Mouse (Mus musculus): Measurements from ENCODE around the gene Ift46. TPM values are rescaled to one million over a fixed set of nuclear protein-coding genes. Genes with fewer than 3 reads are reported as not detected.

Gene Ift46
- polyA plus RNA-seq, 1 experiment from 2014 or later, result 137 TPM

- no peak overlapping the region for H3K4me3 ChIP-seq
- 87% methylated on average over 5 of the region's 5 CpGs for whole genome bisulfite sequencing
Observed at GRCm38 (mm10) chr9:44817522-44817921, 49.8 kb downstream of the Ift46 start.

GRCm38 (mm10) chr9:44819920-44820827 is 52.5 kb downstream of the Ift46 start:
- no peak overlapping the region for H3K4me3 ChIP-seq

More at GRCm38 (mm10) chr9:44817522-44817921, 49.8 kb downstream of the Ift46 start:
- no peaks in the 10 kb centered on the region for H3K27me3 ChIP-seq
- H3K9me3 ChIP-seq, result no peaks in the 10 kb centered on the region
- ATAC-seq (ENCODE audit: insufficient number of reproducible peaks, insufficient read depth, low FRiP score, low TSS enrichment, low read depth), result no peak
- H3K36me3 ChIP-seq, result peaks cover 100% of the 10 kb centered on the region
- H3K27ac ChIP-seq, result no peak overlapping the region
- H3K9ac ChIP-seq, result no peak overlapping the region
- no peak overlapping the region for H3K4me2 ChIP-seq
- H3K4me1 ChIP-seq, result no peaks in the 10 kb centered on the region

GRCm38 (mm10) chr9:44826660-44827059 is 59.0 kb downstream of the Ift46 start:
- Histone ChIP-seq H3K9ac (no peak overlapping the region), H3K4me2 (no peak overlapping the region), H3K27ac (no peak overlapping the region), H3K36me3 (peaks cover 92% of the 10 kb centered on the region), H3K9me3 (no peaks in the 10 kb centered on the region), H3K4me3 (no peak overlapping the region), H3K4me1 (no peaks in the 10 kb centered on the region), H3K27me3 (no peaks in the 10 kb centered on the region)
- WGBS, result 38% methylated on average over 7 of the region's 7 CpGs
- ATAC-seq (ENCODE audit: insufficient number of reproducible peaks, insufficient read depth, low FRiP score, low TSS enrichment, low read depth), result no peak

More at GRCm38 (mm10) chr9:44819920-44820827, 52.5 kb downstream of the Ift46 start:
- no peak for ATAC-seq (ENCODE audit: insufficient number of reproducible peaks, insufficient read depth, low FRiP score, low TSS enrichment, low read depth)
- H3K9ac ChIP-seq, result no peak overlapping the region
- H3K4me1 ChIP-seq, result no peaks in the 10 kb centered on the region
- H3K27me3 ChIP-seq, result no peaks in the 10 kb centered on the region
- no peak overlapping the region for H3K4me2 ChIP-seq
- no peaks in the 10 kb centered on the region for H3K9me3 ChIP-seq
- peaks cover 98% of the 10 kb centered on the region for H3K36me3 ChIP-seq
- 90% methylated on average over 15 of the region's 15 CpGs for WGBS
- H3K27ac ChIP-seq, result no peak overlapping the region

GRCm38 (mm10) chr9:44828944-44829343 is 61.2 kb downstream of the Ift46 start:
- WGBS, result 91% methylated on average over 11 of the region's 11 CpGs
- no peak for ATAC-seq (ENCODE audit: insufficient number of reproducible peaks, insufficient read depth, low FRiP score, low TSS enrichment, low read depth)
- Histone ChIP-seq H3K4me3 (no peak overlapping the region), H3K27ac (no peak overlapping the region), H3K9me3 (no peaks in the 10 kb centered on the region), H3K27me3 (no peaks in the 10 kb centered on the region), H3K4me2 (no peak overlapping the region), H3K9ac (no peak overlapping the region), H3K36me3 (peaks cover 93% of the 10 kb centered on the region), H3K4me1 (no peaks in the 10 kb centered on the region)

GRCm38 (mm10) chr9:44830506-44830905 is 62.8 kb downstream of the Ift46 start:
- Histone ChIP-seq H3K27ac (no peak overlapping the region), H3K36me3 (peaks cover 94% of the 10 kb centered on the region), H3K4me2 (no peak overlapping the region), H3K4me3 (no peak overlapping the region), H3K9ac (no peak overlapping the region), H3K27me3 (no peaks in the 10 kb centered on the region), H3K4me1 (no peaks in the 10 kb centered on the region), H3K9me3 (no peaks in the 10 kb centered on the region)
- 84% methylated on average over 2 of the region's 2 CpGs for WGBS
- ATAC-seq (ENCODE audit: insufficient number of reproducible peaks, insufficient read depth, low FRiP score, low TSS enrichment, low read depth), result no peak

- Histone ChIP-seq H3K36me3 (peaks cover 88% of the 10 kb centered on the region), H3K4me3 (no peak overlapping the region), H3K4me1 (no peaks in the 10 kb centered on the region), H3K9ac (no peak overlapping the region), H3K4me2 (no peak overlapping the region), H3K9me3 (no peaks in the 10 kb centered on the region), H3K27me3 (no peaks in the 10 kb centered on the region), H3K27ac (no peak overlapping the region)
- ATAC-seq (ENCODE audit: insufficient number of reproducible peaks, insufficient read depth, low FRiP score, low TSS enrichment, low read depth), result no peak
- WGBS, result 91% methylated on average over 4 of the region's 4 CpGs
Observed at GRCm38 (mm10) chr9:44832356-44832755, 64.6 kb downstream of the Ift46 start.

- WGBS, result 54% methylated on average over 7 of the region's 7 CpGs
- no peak overlapping the region for H3K27ac ChIP-seq
- H3K27me3 ChIP-seq, result no peaks in the 10 kb centered on the region
- no peaks in the 10 kb centered on the region for H3K9me3 ChIP-seq
- H3K36me3 ChIP-seq, result peaks cover 88% of the 10 kb centered on the region
- H3K4me3 ChIP-seq, result no peak overlapping the region
- no peaks in the 10 kb centered on the region for H3K4me1 ChIP-seq
- no peak overlapping the region for H3K9ac ChIP-seq
- no peak overlapping the region for H3K4me2 ChIP-seq
- no peak for ATAC-seq (ENCODE audit: insufficient number of reproducible peaks, insufficient read depth, low FRiP score, low TSS enrichment, low read depth)
Observed at GRCm38 (mm10) chr9:44836439-44836838, 68.7 kb downstream of the Ift46 start.

GRCm38 (mm10) chr9:44841241-44841640 is 73.5 kb downstream of the Ift46 start:
- H3K4me2 ChIP-seq, result no peak overlapping the region

More at GRCm38 (mm10) chr9:44841241-44841640, 73.5 kb downstream of the Ift46 start:
- 87% methylated on average over 10 of the region's 10 CpGs for WGBS
- Histone ChIP-seq H3K27me3 (no peaks in the 10 kb centered on the region), H3K4me1 (no peaks in the 10 kb centered on the region), H3K9ac (no peak overlapping the region), H3K4me3 (no peak overlapping the region), H3K36me3 (peaks cover 87% of the 10 kb centered on the region), H3K9me3 (no peaks in the 10 kb centered on the region), H3K27ac (no peak overlapping the region)
- ATAC-seq (ENCODE audit: insufficient number of reproducible peaks, insufficient read depth, low FRiP score, low TSS enrichment, low read depth), result no peak

Other genes with a start within 250 kb of the Ift46 start
- 0.10 TPM in 1 of 2 replicates, not detected in the other for gene Cxcr5, start 206.0 kb upstream of the Ift46 start, polyA plus RNA-seq (2015; fragmentation: Nextera tagmentation; extraction: Ambion mirVana)
- gene Ddx6, start 163.0 kb upstream of the Ift46 start, polyA plus RNA-seq (2015; fragmentation: Nextera tagmentation; extraction: Ambion mirVana), result 28.3 and 29.2 TPM in 2 replicates
- gene Treh, start 94.7 kb upstream of the Ift46 start, polyA plus RNA-seq (2015; fragmentation: Nextera tagmentation; extraction: Ambion mirVana), result 0.73 TPM in 1 of 2 replicates, not detected in the other
- 37.9 and 38.0 TPM in 2 replicates for gene Phldb1, start 32.7 kb upstream of the Ift46 start, polyA plus RNA-seq (2015; fragmentation: Nextera tagmentation; extraction: Ambion mirVana)
- gene Arcn1, start 63 bp upstream of the Ift46 start, polyA plus RNA-seq (2015; fragmentation: Nextera tagmentation; extraction: Ambion mirVana), result 192 and 213 TPM in 2 replicates
- 2.3 and 2.5 TPM in 2 replicates for gene Tmem25, start 31.4 kb downstream of the Ift46 start, polyA plus RNA-seq (2015; fragmentation: Nextera tagmentation; extraction: Ambion mirVana)
- 2.2 TPM in 1 of 2 replicates, not detected in the other for gene Ttc36, start 35.2 kb downstream of the Ift46 start, polyA plus RNA-seq (2015; fragmentation: Nextera tagmentation; extraction: Ambion mirVana)
- 18.1 and 22.8 TPM in 2 replicates for gene Kmt2a, start 113.4 kb downstream of the Ift46 start, polyA plus RNA-seq (2015; fragmentation: Nextera tagmentation; extraction: Ambion mirVana)
- gene Atp5l, start 152.8 kb downstream of the Ift46 start, polyA plus RNA-seq (2015; fragmentation: Nextera tagmentation; extraction: Ambion mirVana), result 678 and 698 TPM in 2 replicates
- gene Ube4a, start 197.7 kb downstream of the Ift46 start, polyA plus RNA-seq (2015; fragmentation: Nextera tagmentation; extraction: Ambion mirVana), result 26.4 and 30.0 TPM in 2 replicates
- gene Cd3g, start 212.5 kb downstream of the Ift46 start, polyA plus RNA-seq (2015; fragmentation: Nextera tagmentation; extraction: Ambion mirVana), result 0.27 TPM in 1 of 2 replicates, not detected in the other
- gene Cd3d, start 213.9 kb downstream of the Ift46 start, polyA plus RNA-seq (2015; fragmentation: Nextera tagmentation; extraction: Ambion mirVana), result not detected in 2 replicates
- not detected in 2 replicates for gene Cd3e, start 241.7 kb downstream of the Ift46 start, polyA plus RNA-seq (2015; fragmentation: Nextera tagmentation; extraction: Ambion mirVana)

All from embryonic facial prominence, embryonic 13.5 days (tissue).